Mouse (Mus musculus) liver, embryonic 11.5 days (tissue): Measurements from ENCODE around the gene Ppp1r14c. TPM values are rescaled to one million over a fixed set of nuclear protein-coding genes. Genes with fewer than 3 reads are reported as not detected.
"Not testable (repeated sequence)": the region's sequence is repeated elsewhere in the genome, so short reads cannot be mapped to it uniquely, and the experiment has no call there.

Experiments used
- ATAC-seq: fragments of 200-750 bp; cut with Nextera tagmentation; replicated peaks from 2 replicates; pipeline ENCODE4 v1.8.0; 2017; ENCODE audit warnings: moderate number of reproducible peaks, mild to moderate bottlenecking, moderate TSS enrichment, moderate library complexity; ENCODE audit not compliant: low FRiP score
- DNase-seq: peaks from one replicate; pipeline ENCODE4 v3.0.0-alpha.2; 2017; ENCODE audit warnings: low spot score
- H3K27ac ChIP-seq: fragments of 300-500 bp; sonication (generic); 2 replicates; pipeline ENCODE4 v1.5.1; 2014; ENCODE audit warnings: mild to moderate bottlenecking, low read depth, low read length, control low read depth
- H3K27me3 ChIP-seq: fragments of 300-500 bp; sonication (generic); replicated peaks from 2 replicates; pipeline ENCODE4 v1.6.1; 2014; ENCODE audit warnings: low read length, mixed read lengths; ENCODE audit not compliant: control insufficient read depth, insufficient read depth
- H3K36me3 ChIP-seq: fragments of 300-500 bp; sonication (generic); 2 replicates; pipeline ENCODE4 v1.6.1; 2014; ENCODE audit warnings: mild to moderate bottlenecking, low read length, moderate library complexity, mixed read lengths; ENCODE audit not compliant: control insufficient read depth, insufficient read depth
- H3K4me1 ChIP-seq: fragments of 300-500 bp; sonication (generic); replicated peaks from 2 replicates; pipeline ENCODE4 v1.6.1; 2014; ENCODE audit warnings: low read length, mixed read lengths; ENCODE audit not compliant: control insufficient read depth, insufficient read depth
- H3K4me2 ChIP-seq: fragments of 300-500 bp; sonication (generic); 2 replicates; pipeline ENCODE4 v1.6.1; 2014; ENCODE audit warnings: mild to moderate bottlenecking, control low read depth, moderate library complexity
- H3K4me3 ChIP-seq: fragments of 300-500 bp; sonication (generic); 2 replicates; pipeline ENCODE4 v1.5.1; 2014; ENCODE audit warnings: low read depth, low read length, control low read depth
- H3K9ac ChIP-seq: fragments of 300-500 bp; sonication (generic); 2 replicates; pipeline ENCODE4 v1.6.1; 2014; ENCODE audit warnings: low read depth, low read length, control low read depth
- H3K9me3 ChIP-seq: fragments of 300-500 bp; sonication (generic); 2 replicates; pipeline ENCODE4 v1.6.1; 2016; ENCODE audit warnings: low read length, inconsistent platforms, mixed read lengths; ENCODE audit not compliant: control insufficient read depth
- WGBS: fragments of 180-500 bp; shearing (Covaris S2); extraction: QIAGEN DNeasy Blood & Tissue Kit; methylation state at CpG from one replicate; pipeline ENCODE4 v1.1.7; 2014; 5-methylcytosine and 5-hydroxymethylcytosine counted together
- polyA plus RNA-seq: library from polyadenylated mRNA; unstranded; fragments of >200 nt; fragmentation: Nextera tagmentation; extraction: Ambion mirVana; gene quantifications from 2 replicates; pipeline ENCODE4 v1.2.1, GENCODE M21; 2014

Ppp1r14c gene
- polyA plus RNA-seq, 1 experiment from 2014 or later: 3.1 TPM

- no peaks in the 10 kb centered on the region for H3K36me3 ChIP-seq
- 92% methylated on average over 8 of the region's 8 CpGs for WGBS
- DNase-seq: no peak
- no peak overlapping the region for H3K4me2 ChIP-seq
- H3K27me3 ChIP-seq: no peaks in the 10 kb centered on the region
- H3K4me3 ChIP-seq: no peak overlapping the region
- H3K9ac ChIP-seq: no peak overlapping the region
- H3K27ac ChIP-seq: no peak overlapping the region
- ATAC-seq: no peak
- no peaks in the 10 kb centered on the region; the same call in 1 of the 2 replicates for H3K9me3 ChIP-seq
- no peaks in the 10 kb centered on the region for H3K4me1 ChIP-seq
Observed at GRCm38 (mm10) chr10:3434848-3435474, 69.1 kb downstream of the Ppp1r14c start.

- H3K4me1 ChIP-seq: no peaks in the 10 kb centered on the region
- DNase-seq: no peak
- no peak overlapping the region for H3K9ac ChIP-seq
- no peaks in the 10 kb centered on the region for H3K9me3 ChIP-seq
- no peak overlapping the region for H3K27ac ChIP-seq
- no peak overlapping the region for H3K4me3 ChIP-seq
- H3K27me3 ChIP-seq: no peaks in the 10 kb centered on the region
- 51% methylated on average over 2 of the region's 2 CpGs for whole genome bisulfite sequencing
- H3K4me2 ChIP-seq: no peak overlapping the region
- H3K36me3 ChIP-seq: no peaks in the 10 kb centered on the region
- no peak for ATAC-seq
Observed at GRCm38 (mm10) chr10:3440722-3441471, 75.0 kb downstream of the Ppp1r14c start.

- not testable (repeated sequence) for H3K9ac ChIP-seq, ATAC-seq
- WGBS: 86% methylated on average over 10 of the region's 10 CpGs
Observed at GRCm38 (mm10) chr10:3446748-3447147, 80.9 kb downstream of the Ppp1r14c start.

GRCm38 (mm10) chr10:3448699-3449098 lies 82.8 kb downstream of the Ppp1r14c start:
- Histone ChIP-seq H3K27ac (no peak overlapping the region), H3K27me3 (no peaks in the 10 kb centered on the region), H3K4me3 (no peak overlapping the region), H3K9ac (no peak overlapping the region), H3K9me3 (no peaks in the 10 kb centered on the region), H3K4me1 (no peaks in the 10 kb centered on the region), H3K4me2 (no peak overlapping the region), H3K36me3 (no peaks in the 10 kb centered on the region)
- no peak for DNase-seq
- no peak for ATAC-seq
- WGBS: 85% methylated on average over 5 of the region's 5 CpGs

More at GRCm38 (mm10) chr10:3446748-3447147, 80.9 kb downstream of the Ppp1r14c start:
- H3K4me1 ChIP-seq, H3K36me3 ChIP-seq, H3K4me3 ChIP-seq, H3K9me3 ChIP-seq, DNase-seq, H3K27me3 ChIP-seq, H3K4me2 ChIP-seq, H3K27ac ChIP-seq: not testable (repeated sequence)

- ATAC-seq (no peak), DNase-seq (no peak)
- H3K4me2 ChIP-seq: no peak overlapping the region
- no peaks in the 10 kb centered on the region for H3K27me3 ChIP-seq
- H3K36me3 ChIP-seq: no peaks in the 10 kb centered on the region
- H3K4me1 ChIP-seq: no peaks in the 10 kb centered on the region
- no peak overlapping the region for H3K27ac ChIP-seq
- H3K4me3 ChIP-seq: no peak overlapping the region
- H3K9me3 ChIP-seq: no peaks in the 10 kb centered on the region
- no peak overlapping the region for H3K9ac ChIP-seq
- 75% methylated on average over 4 of the region's 4 CpGs for WGBS
Observed at GRCm38 (mm10) chr10:3451930-3452329, 86.1 kb downstream of the Ppp1r14c start.

GRCm38 (mm10) chr10:3452822-3453475 lies 87.1 kb downstream of the Ppp1r14c start:
- H3K36me3 ChIP-seq: no peaks in the 10 kb centered on the region
- H3K9ac ChIP-seq: no peak overlapping the region
- WGBS: 68% methylated on average over 3 of the region's 3 CpGs
- no peak overlapping the region for H3K4me3 ChIP-seq
- no peaks in the 10 kb centered on the region for H3K27me3 ChIP-seq
- H3K4me1 ChIP-seq: no peaks in the 10 kb centered on the region
- no peaks in the 10 kb centered on the region for H3K9me3 ChIP-seq
- no peak overlapping the region for H3K4me2 ChIP-seq
- ATAC-seq (no peak), DNase-seq (no peak)
- no peak overlapping the region for H3K27ac ChIP-seq

GRCm38 (mm10) chr10:3458686-3459085 lies 92.8 kb downstream of the Ppp1r14c start:
- no peak for DNase-seq
- Histone ChIP-seq H3K9ac (no peak overlapping the region), H3K27me3 (no peaks in the 10 kb centered on the region), H3K4me2 (no peak overlapping the region), H3K9me3 (no peaks in the 10 kb centered on the region), H3K36me3 (no peaks in the 10 kb centered on the region), H3K27ac (no peak overlapping the region), H3K4me1 (no peaks in the 10 kb centered on the region), H3K4me3 (no peak overlapping the region)
- WGBS: 83% methylated on average over 1 of the region's 1 CpGs
- no peak for ATAC-seq

GRCm38 (mm10) chr10:3460841-3461240 lies 95.0 kb downstream of the Ppp1r14c start:
- DNase-seq (no peak), ATAC-seq (no peak)
- no peak overlapping the region for H3K4me3 ChIP-seq
- H3K9me3 ChIP-seq: no peaks in the 10 kb centered on the region
- H3K36me3 ChIP-seq: no peaks in the 10 kb centered on the region
- H3K4me1 ChIP-seq: no peaks in the 10 kb centered on the region
- H3K9ac ChIP-seq: no peak overlapping the region
- no peaks in the 10 kb centered on the region for H3K27me3 ChIP-seq
- 84% methylated on average over 1 of the region's 1 CpGs for WGBS
- H3K4me2 ChIP-seq: no peak overlapping the region
- H3K27ac ChIP-seq: no peak overlapping the region
